Mouse (Mus musculus) large intestine, adult 2 months (tissue): ENCODE results near the gene Il4ra. TPM values are rescaled to one million over a fixed set of nuclear protein-coding genes. Genes with fewer than 3 reads are reported as not detected.

Experiments
- DNase-seq: peaks from one replicate; pipeline ENCODE4 v3.0.0-alpha.2; 2012; ENCODE audit warnings: low read depth, low spot score
- WGBS: fragments of 180-500 bp; shearing (Covaris S2); methylation state at CpG from one replicate; pipeline ENCODE4 v1.1.7; 2018; 5-methylcytosine and 5-hydroxymethylcytosine counted together
- polyA plus RNA-seq: library from polyadenylated mRNA; depleted of rRNA; stranded (reverse); fragments of >200 nt; gene quantifications from 2 replicates; pipeline ENCODE4 v1.2.3, GENCODE M21; 2012

The Il4ra gene
- polyA plus RNA-seq, 1 experiment, result 43.9 TPM

DNA sequence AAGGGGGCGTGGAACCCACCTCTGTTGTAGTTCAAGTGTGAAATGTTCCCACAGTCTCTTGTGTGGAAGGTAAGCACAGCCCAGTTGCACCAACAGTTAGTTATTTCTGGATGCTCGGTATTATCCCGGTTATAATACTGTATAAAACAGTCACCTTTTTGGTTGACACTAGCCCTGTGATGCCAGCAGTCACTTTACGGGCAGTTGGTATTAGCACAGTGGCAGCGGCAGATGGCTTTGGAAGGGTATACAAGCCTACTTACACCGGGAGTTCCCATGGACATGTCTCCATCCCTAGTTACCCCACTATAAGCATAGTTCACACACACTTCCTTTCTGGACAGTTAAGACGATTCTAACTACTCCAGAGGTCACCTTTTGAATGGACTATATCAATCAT is 6.6 kb upstream of the Il4ra start:
- 86% methylated on average over 7 of the region's 7 CpGs for WGBS
- no peak for DNase-seq

- DNase-seq, result no peak
- WGBS, result 62% methylated on average over 6 of the region's 6 CpGs
Observed at GRCm38 (mm10) chr7:125546727-125547126, 5.2 kb upstream of the Il4ra start.

DNA sequence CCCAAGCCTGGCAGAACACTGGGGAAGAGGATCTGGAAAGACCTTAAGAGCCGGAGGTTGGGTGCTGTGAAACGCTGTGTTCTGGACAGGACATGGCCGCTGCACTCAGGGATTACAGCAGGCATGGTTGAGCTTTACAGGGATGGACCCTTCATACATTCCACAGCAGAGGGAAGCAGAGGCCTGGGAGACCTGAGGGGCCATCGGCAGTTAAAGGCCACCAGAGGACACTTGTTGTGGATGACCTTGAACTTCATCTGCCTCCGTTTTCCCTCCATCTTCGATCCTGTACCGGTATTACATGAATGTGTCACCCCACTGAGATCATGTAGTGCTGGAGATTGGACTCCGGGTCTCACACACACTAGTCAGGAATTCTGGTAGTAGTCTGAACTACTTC is 2.0 kb upstream of the Il4ra start:
- no peak for DNase-seq
- 87% methylated on average over 8 of the region's 8 CpGs for WGBS

DNA sequence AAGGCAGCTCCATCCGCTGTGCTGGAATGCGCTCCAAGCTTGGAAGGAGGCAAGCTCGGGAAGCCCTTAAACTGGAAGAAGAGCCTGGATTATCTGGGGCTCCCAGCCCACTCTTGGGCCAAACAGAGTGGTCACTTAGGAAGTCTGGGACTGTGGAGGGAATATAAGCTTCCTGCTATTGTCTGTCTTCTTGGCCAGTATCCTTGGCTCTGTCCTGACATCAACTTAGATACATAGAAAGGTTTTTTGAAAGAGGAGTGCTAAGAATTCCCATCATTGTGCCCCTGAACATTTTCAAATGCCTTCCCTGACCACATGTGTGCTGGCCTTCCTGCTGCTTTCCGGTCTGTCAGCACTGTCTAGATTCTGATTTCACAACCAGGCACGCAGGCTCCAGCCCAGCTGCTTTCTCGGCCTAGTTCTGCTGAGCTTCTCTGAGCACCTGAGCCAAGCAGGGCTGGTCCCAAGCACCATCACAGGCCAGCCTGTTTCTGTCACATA is 989 bp upstream of the Il4ra start:
- 66% methylated on average over 6 of the region's 6 CpGs for WGBS
- no peak for DNase-seq

GRCm38 (mm10) chr7:125552851-125553555 is 1.1 kb downstream of the Il4ra start:
- DNase-seq, result no peak
- 60% methylated on average over 11 of the region's 11 CpGs for WGBS

DNA sequence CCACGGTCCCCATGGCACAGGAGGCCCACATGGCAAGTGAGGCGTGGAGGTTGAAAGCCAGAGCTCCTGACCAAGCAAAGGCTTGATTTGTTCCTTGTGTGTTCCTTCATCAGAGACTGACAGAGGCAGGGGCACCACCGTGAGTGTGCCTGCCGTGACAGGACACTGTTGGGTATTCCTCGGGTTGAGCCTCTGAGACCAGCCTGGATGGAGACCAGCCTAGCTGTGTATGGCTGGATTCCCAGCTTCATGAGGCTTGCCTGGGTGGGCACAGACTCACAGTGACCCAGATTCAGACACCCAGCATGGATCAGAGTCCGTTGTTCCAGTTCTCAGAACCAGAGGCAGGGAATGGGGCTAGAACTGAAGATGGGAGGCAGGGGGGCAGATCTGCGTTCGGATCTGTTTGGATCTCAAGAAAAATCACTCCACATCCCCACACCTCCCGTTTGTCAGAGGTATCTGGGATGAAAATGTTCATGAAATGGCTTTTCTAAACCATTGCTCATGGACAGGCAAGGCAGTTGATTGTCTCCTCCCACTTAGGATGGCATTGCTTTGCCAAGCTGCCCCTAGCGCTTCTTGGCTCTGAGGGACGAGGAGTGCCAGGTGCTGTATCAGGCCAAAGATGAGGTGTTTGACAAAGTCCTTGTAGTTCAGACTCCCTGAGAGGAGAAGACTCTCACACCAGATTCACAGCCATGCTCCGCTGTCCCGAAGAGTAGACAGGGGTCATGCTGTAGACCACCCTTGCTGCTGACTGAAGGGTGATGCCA is 1.9 kb downstream of the Il4ra start:
- DNase-seq, result no peak
- WGBS, result 73% methylated on average over 13 of the region's 13 CpGs

DNA sequence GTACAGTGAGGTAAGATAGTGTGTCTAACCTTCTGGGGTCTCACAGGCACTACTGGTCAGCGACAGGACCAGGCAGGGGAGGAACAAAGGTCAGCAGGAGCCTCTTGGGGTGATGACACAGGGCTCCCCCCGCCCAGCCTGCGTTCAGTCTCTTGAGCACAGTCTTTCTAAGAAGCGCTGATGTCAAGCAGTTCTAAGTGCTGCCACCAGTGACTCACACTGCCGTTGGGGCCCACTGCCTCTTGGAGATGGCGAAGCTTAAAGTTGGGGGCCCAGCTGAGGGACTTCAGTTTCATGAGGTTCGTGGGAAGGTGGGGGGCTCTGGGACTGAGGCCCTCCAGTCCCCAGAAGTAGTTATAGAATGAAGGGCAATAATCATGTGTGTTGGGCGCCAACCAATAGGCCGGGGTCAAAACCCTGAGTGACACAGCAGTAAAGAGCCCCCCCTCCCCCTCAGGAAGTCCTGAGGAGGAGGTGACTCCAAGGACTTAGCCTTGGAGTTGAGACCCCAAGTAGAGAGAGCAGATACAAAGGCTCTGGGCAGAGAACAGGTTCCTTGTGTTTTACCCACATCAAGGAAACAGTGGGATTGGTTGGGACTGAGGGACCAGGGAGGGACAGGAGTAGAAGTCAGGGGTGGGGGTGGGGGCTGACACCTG is 2.7 kb downstream of the Il4ra start:
- no peak for DNase-seq
- WGBS, result 78% methylated on average over 9 of the region's 9 CpGs

DNA sequence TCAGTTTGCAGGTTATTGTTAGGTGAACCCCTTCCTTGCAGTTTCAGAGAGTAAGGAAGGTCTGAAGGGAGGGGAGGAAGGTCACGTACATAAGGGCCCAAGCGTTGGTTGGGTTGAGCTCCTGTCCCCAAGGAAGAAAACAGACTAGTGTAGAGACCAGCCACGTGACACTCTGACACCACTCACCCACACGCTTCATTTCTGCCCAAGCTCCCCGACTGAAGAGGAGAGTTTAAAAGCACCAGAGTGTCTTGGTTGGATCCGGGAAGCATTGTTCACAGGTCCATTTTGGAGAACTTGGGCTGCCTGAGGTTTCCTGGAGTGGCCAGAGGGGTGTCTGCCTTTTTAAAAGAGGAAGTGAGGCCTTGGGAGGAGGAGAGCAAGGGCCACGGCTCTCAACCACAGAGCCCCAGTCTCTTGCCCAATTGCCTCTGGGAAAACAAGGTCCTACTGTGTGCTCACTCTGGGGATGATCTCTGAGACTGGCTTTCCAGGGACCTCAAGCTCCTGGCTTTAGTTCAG is 3.5 kb downstream of the Il4ra start:
- DNase-seq, result no peak
- WGBS, result 72% methylated on average over 7 of the region's 7 CpGs

DNA sequence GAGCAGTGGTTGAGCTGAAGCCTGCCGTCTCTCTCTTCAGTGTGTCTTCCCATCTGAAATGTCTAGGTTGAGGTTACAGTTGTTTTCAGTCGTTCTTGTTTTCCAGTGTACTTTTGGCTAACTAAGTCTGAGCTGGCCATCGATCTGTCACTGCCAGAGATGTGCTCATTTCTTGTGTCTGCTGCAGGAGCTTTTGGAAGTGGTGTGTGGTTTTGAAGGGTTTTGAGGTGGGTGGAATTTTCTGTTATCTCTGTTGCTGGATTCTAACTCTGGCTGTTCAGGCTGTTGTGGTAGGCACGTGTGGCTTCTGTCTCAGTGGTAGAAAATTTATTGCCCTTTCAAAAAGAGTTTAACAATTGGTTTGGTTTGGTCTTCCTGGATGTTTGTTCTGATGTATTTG is 4.2 kb downstream of the Il4ra start:
- 61% methylated on average over 4 of the region's 4 CpGs for WGBS
- no peak for DNase-seq

DNA sequence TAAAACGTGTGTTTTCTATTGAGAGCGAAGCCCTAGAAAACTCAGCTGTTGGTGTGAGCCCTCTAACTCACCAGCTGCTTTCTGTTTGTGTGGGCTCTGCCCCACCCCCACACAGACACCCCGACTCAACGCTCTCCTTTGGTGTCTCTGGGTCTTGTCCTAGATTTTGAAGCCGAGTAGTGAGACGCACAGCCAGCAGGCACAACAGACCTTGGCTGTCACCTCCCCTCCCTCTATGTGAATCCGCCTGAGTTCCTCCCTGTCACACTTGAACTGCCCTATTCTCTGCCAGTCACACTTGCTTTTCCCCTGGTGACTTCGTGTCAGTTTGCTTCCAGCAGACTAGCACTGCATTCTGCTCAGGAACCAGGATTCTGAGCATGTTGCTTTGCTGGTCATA is 4.9 kb downstream of the Il4ra start:
- WGBS, result 70% methylated on average over 8 of the region's 8 CpGs
- no peak for DNase-seq

DNA sequence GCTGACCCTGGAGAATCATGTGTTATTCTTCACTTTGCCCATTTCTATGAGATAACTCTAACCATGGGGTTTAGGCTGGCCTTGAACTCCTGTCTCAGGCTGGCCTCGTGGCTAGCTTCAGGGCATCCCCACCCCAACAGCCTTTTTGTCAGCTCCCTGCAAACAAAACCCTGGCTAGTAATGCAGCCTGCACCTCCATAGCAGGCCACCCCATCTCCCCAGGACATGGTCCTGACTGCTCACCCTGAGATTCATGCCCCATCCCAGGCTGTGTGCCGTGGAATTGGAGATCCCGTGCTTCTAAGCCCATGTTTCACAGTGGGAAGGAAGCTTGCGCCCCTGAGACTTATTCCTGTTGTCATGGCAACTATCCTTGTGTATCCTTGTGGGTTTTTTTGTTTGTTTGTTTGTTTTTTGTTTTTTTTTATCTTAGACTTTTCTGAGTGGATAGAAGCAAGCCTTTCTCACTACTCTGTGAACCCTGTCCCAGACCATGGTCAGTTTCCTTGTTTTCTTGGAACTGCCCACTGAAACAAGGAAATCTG is 6.6 kb downstream of the Il4ra start:
- WGBS, result 72% methylated on average over 4 of the region's 4 CpGs
- DNase-seq, result no peak

- DNase-seq, result no peak
- WGBS, result 31% methylated on average over 5 of the region's 5 CpGs
Observed at GRCm38 (mm10) chr7:125558997-125559396, 7.1 kb downstream of the Il4ra start.

GRCm38 (mm10) chr7:125559537-125559936 is 7.6 kb downstream of the Il4ra start:
- WGBS, result 80% methylated on average over 10 of the region's 10 CpGs
- no peak for DNase-seq

DNA sequence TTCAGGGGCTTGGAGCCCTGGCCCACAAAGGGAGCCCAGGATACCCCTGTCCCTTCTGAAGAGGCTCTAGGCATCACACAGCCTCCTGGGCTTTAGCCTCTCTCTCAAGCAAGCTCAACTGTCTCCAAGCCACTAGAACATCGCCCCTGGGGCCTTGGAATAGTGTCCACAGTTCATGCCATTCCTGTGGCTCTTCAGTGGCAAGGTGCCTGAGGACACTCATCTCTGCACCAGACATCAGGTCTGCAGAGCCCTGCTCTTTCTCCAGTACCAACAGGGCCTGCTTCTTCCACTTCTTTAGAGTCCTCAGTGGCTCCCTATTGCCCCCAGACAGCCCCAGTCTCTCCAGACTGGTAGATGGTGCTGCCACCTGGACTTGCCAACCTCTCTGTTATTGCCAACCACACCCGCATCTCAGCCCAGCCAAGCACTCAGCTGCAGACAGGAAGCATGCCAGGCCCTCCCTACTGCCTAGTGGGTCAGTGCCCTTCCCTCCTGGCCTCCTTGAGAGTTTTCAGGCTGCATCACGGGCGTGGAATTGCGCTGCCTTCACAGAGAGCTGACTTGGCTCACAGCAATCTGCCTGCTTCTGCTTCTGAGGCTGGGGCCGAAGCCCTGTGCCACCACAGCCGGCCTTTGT is 8.3 kb downstream of the Il4ra start:
- peak; percentile 73 for DNase-seq
- 25% methylated on average over 7 of the region's 7 CpGs for WGBS

GRCm38 (mm10) chr7:125561085-125561690 is 9.3 kb downstream of the Il4ra start:
- peak; percentile 89 for DNase-seq
- 15% methylated on average over 9 of the region's 9 CpGs for WGBS

- WGBS, result 79% methylated on average over 4 of the region's 4 CpGs
- DNase-seq, result no peak
Observed at GRCm38 (mm10) chr7:125562413-125562812, 10.5 kb downstream of the Il4ra start.

DNA sequence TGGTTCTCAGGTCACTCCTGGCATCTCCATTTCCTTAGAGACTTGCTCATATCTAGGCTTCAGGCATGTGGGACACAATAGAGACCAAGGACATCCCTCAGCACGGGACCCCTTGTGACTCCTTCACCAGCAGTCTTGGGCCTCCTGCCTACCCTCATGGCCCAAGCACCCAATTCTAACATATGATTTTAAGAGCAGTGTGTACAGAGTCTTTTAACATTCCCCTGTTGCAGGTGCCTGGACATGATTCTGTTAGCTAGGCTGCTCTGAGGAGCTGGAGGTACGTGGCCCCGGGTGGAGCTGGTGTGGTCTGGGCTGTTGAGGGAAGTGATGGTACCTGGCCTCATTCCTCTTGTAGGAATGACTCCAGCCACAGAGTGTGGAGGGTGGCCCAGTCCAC is 11.2 kb downstream of the Il4ra start:
- DNase-seq, result no peak
- 73% methylated on average over 3 of the region's 3 CpGs for WGBS

GRCm38 (mm10) chr7:125564316-125565024 is 12.6 kb downstream of the Il4ra start:
- DNase-seq, result no peak
- 68% methylated on average over 11 of the region's 11 CpGs for WGBS
